Mouse (Mus musculus) T-helper 2 cell (primary cell): ENCODE results near the gene Tspan13.

Experiments used
- in situ Hi-C: fragments of 300-600 bp; cut with MboI, MseI; formaldehyde crosslinking; loops from one replicate; pipeline ENCODE4 v1.15.1; 2025; ENCODE audit warnings: high pct_unique_total_duplicates

Tspan13 gene

DNA sequence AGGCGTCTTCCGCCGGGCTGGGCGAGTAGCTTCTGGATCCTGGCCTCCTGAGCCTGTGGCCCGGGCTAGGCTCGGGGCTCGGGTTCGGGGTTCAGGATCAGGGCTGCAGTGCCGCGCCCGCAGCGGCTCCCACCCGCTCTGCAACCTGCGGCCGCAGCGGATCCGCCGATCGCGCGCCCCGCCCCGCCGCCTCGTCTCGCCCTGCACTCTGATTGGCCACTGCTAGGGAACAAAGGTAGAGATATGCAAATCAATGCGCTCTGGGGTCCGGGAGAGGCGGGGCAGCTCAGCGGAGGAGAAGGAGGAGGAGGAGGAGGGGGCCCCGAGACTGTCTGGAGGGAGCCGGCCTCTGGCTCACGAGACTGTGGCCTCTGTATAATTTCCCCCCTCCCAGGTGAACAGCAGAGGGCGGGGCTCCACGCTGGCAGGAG lies at the start of gene Tspan13:
TSS of gene Tspan13 (minus strand) at position 153 of the 431 bp plus-strand sequence.
- in situ Hi-C loops: no loop called here

- in situ Hi-C loops: no loop called here
Measured at GRCm38 (mm10) chr12:36091964-36092363, 49.7 kb upstream of the Tspan13 start.

DNA sequence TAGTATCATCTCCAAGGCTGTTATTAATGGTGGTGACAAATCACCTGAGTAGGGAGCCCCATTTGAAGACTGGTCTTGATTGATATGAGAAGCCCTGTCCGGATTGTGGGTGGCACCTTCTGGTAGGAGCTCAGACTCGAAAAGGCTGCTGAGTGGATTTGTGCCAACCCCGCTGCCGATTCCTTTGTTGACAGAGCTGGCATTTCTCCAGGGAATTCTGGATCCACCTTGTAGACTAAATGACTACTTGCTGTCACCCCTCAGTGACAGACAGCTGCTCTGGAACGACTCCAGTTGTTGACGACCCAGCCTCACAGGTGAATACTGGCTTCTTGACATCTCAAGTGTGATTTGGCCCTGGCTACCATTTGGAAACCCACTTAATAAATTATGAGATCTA lies 46.9 kb upstream of the Tspan13 start:
- in situ Hi-C loops: no loop called here

- in situ Hi-C loops: no loop called here
Measured at GRCm38 (mm10) chr12:36088804-36089203, 46.5 kb upstream of the Tspan13 start.

- in situ Hi-C loops: no loop called here
Measured at GRCm38 (mm10) chr12:36085380-36085779, 43.1 kb upstream of the Tspan13 start.

DNA sequence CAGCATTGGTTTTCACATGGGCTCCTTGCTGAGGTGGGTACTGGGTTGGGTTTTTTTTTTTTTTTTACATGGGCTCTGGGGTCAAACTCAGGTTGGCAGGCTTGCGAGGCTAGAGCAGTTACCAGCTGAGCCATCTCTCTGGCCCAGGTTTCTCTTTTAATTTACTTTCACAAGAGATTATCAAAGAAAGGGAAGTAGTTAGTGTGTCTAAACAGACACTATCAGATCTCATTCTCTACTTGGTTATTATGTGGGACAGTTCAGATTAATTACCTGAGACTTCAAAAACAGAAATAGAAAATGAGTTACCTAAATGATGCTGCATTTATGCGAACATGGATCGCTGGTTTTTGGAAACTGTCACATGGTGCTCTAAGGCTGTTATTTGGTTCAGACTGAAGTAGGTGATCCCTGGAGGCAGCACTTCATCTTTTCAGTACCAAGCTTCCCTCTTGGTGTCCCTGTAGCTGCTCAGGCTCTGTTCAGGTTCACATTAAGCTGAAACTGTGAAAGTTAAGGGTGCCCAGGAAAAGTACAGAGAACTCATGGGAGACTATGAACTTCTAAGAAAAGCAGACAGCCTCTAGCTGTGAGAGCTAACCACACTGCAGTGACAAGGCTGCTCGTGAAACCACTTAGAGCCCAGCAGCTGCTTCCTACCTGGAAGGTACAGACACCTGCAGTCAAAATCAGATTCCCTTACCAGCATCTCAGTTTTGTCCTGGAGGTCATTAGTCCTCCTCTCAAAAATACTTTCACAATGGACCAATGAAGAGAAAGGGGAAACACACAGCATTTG lies 36.0 kb upstream of the Tspan13 start:
- in situ Hi-C loops: loop anchor here (5.0 to 10.0 kb wide), 2 partner anchors 91 to 307 kb away; partner anchors contain the start of genes D630036H23Rik and Ispd

DNA sequence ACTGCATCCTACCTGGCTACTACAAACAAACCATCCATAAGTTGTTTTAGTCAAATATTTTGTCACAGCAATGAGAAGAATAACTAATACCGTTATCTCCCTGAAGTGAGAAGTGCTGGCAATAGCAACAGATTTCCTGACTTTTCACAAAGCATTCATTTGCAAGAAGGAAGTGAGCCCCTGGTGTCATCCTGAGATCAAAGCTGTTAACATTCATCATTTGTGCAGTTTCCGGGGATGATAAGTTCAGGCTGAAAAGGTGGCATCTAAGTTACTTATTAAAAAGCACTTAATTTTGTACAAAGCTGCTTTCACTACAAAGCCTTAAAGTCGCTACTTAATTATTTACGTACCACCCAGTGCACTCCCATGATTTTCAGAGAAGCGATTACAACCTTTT lies 30.6 kb upstream of the Tspan13 start:
- in situ Hi-C loops: loop anchor here (10.0 kb wide), 1 partner anchor 312 kb away; the partner anchor contains the start of genes D630036H23Rik and Ispd

DNA sequence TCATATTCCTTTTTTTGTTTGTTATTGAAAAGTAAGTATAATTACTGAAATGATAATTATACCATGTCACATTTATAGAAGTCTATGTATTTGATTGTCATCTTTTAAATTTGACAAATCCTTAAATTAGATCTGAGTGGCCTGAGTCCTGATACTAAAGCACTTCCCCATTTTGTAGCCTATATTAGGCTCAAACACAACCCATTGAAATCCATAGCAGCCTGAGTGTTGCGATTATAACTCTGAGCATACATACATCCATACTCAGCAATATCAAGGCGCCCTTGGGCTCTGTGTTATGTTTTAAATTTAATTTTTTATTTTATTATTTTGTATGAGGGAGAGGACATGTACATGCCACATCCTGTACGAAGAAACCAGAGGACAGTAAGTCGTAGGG lies 27.9 kb upstream of the Tspan13 start:
- in situ Hi-C loops: loop anchor here (10.0 kb wide), 1 partner anchor 315 kb away; the partner anchor contains the start of genes D630036H23Rik and Ispd

- in situ Hi-C loops: no loop called here
Measured at GRCm38 (mm10) chr12:36067538-36067937, 25.2 kb upstream of the Tspan13 start.

- in situ Hi-C loops: no loop called here
Measured at GRCm38 (mm10) chr12:36065911-36066310, 23.6 kb upstream of the Tspan13 start.

DNA sequence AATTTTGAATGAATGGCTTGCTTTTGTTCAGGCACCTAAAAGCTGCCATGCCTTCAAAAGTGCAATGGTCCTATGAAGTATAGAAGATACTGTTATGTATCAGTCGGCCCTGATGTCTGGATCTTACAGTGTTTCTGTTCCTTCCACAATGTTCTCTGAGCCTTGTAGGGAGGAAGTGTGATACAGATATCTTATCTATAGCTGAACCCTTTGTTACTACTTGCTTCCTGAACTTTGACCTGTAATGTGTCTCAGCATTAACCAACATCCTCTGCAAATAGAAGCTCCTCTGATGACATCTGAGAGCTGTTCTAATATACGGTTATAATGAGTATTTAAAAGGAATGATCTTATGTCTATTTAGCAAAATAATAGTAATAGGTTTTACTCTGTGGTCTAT lies 15.4 kb upstream of the Tspan13 start:
- in situ Hi-C loops: no loop called here

DNA sequence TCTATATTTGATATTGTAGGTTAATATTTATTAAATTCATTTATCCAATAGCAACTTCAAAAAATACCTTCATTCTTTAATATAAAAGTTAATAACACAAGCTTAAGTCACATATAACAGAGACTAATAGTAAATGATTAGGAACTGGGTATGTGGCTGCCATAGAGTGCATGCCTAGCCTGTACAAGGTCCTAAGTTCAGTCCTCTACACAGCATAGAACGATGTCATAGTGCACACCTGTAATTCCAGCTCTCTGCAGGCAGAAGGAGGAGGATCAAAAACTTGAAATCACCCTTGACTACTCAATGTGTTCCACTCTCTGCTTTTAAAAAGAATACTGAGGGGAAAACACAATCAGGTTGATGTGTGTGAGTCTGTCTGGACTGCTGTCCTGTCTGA lies 8.0 kb upstream of the Tspan13 start:
- in situ Hi-C loops: no loop called here

GRCm38 (mm10) chr12:36047593-36047992 lies 5.3 kb upstream of the Tspan13 start:
- in situ Hi-C loops: no loop called here

DNA sequence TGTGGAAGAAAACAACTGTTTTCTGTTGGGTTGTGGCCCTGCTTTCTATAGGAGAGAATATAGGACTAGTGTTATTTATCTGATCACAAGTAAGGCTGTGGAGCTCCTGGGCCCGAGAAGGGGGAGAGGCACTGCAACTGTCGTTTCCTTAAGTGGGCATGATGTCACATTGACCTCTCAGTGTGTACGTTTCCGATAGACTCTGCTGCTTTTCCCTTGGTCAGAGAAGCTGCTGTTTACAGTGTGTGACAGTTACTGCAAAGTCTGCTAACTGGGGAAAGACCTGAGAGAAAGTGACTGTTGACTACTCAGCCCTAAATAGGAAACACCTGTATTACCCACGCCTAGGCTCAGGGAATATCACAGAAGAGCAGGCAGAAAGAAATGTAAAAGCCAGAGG lies 3.9 kb upstream of the Tspan13 start:
- in situ Hi-C loops: no loop called here

GRCm38 (mm10) chr12:36044691-36045090 lies 2.4 kb upstream of the Tspan13 start:
- in situ Hi-C loops: no loop called here

DNA sequence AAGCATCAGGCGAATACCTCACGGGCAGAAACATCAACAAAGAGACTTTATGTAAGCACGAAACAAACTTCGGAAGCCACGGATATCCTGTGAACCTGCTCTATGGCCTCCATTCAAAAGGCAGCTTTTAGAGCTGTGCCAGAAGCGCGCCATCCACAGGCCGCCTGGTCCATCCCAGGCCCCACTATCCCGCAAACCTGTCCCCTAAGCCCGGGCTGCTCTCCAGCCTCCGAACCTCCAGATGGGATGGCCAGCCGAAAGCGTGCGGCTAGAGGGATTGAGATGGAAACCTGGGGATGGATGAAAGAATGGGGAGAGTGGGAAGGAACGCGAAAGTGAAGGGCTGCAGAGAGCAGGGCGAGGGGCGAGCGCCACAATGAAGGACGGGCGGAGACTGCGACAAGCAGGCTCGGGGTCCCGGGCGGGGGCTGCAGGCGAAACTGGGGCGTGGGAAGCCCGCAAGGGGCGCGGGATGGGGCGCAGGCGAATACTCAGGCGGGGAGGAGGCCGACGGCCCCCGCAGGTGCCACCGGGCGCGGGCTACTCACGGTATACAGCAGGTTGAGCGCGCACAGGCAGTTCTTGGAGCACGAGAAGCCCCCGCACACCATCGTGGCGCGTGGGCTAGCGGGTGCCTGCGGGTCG lies 475 bp downstream of the Tspan13 start:
- in situ Hi-C loops: no loop called here

DNA sequence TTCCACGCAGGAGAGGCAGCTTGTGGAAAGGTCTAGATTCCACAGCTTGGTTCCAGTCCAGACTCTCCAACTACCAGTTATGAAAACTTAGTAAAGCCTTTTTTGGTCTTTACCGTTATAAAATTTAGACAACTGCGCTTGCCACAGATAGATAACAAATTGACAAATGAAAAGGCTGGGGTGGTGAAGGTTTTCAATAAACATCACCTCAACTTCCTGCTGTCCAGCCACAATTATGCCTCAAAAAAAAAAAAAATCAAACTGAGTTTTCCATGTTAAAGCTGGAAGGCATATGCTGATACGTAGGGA lies 1.1 kb downstream of the Tspan13 start:
- in situ Hi-C loops: no loop called here

GRCm38 (mm10) chr12:36040571-36041280 lies 1.6 kb downstream of the Tspan13 start:
- in situ Hi-C loops: no loop called here

DNA sequence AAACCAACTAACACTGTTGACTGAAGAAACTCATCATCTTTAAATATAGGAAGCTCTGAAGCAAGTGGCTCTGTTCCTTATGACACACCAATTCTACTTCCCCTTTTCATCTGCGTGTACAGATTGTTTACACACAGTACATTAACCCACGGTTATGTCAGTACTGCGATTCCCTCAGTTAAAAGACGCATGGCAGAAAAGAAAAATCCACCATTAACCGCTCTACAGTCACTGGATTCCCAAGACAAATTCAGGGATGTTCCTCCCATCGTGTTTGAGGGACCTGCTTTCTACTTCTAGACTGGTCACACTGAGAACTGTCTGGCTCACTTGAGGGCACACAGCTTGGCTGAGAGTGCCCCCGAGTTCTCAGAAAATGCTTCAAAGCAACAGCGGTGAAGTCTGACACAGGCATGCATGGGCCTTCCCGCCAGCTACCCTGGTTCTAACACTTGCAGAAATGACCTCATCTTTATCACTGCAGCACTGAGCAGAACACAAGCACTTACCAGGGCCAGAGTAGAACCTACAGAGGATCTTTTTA lies 2.7 kb downstream of the Tspan13 start:
- in situ Hi-C loops: loop anchor here (5.0 kb wide), 1 partner anchor 118 kb away; the partner anchor contains the start of genes Ankmy2 and Bzw2

DNA sequence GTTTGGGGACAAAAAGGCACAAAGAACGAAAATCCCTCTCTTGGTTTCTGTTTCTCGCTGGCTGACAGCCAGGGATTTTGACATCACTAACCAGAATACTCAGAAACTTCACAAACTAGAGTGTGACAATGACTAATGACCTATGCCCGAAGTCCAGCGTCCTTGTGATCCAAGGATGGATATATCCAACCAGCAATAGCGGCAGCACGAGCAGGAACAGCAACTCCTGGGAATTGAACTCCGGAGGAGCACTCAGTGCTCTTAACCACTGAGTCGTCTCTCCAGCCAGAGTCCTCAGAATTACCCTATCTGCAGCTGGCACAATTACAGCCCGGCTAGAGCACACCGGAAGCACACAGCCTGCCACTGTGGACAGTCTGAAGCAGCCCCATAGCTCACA lies 5.5 kb downstream of the Tspan13 start:
- in situ Hi-C loops: loop anchor here (5.0 kb wide), 1 partner anchor 121 kb away; the partner anchor contains the start of genes Ankmy2 and Bzw2

GRCm38 (mm10) chr12:36036121-36036520 lies 6.2 kb downstream of the Tspan13 start:
- in situ Hi-C loops: loop anchor here (5.0 kb wide), 1 partner anchor 121 kb away; the partner anchor contains the start of genes Ankmy2 and Bzw2

DNA sequence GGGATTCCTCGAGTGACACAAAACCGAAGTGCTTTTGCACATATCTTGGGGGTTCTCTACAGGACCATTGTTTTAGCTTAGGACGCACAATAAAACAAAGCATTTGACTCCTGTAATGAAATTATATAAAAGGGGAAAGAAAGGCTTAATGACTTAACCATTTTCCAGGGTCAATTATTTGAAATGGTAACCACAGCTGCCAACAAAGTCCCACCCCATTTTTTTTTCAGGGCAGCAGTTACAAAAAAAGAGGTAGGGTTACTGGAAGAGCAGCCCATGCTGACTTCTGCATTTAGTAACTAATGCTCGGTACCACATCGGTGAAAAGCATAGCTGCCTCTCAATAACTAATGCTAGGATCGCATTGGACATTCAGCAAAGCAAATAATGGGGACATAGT lies 6.8 kb downstream of the Tspan13 start:
- in situ Hi-C loops: loop anchor here (5.0 kb wide), 1 partner anchor 122 kb away; the partner anchor contains the start of genes Ankmy2 and Bzw2
